Mouse (Mus musculus) gastrocnemius, postnatal 4 days (tissue): ENCODE results near the gene Emp2. TPM values are rescaled to one million over a fixed set of nuclear protein-coding genes. Genes with fewer than 3 reads are reported as not detected.
"Not testable (repeated sequence)": the region's sequence is repeated elsewhere in the genome, so short reads cannot be mapped to it uniquely, and the experiment has no call there.

Experiments
- DNase-seq, 2 experiments: peaks; one replicate each; pipeline ENCODE4 v3.0.0; 2021 to 2022; ENCODE audit warnings: low spot score in 2 of 2, mixed read lengths in 2 of 2
- total RNA-seq, 2 experiments: library from RNA; stranded (reverse); gene quantifications; 2 replicates each; pipeline ENCODE4 v1.2.3; 2021

Emp2 gene
- total RNA-seq, 2 experiments from 2014 or later = 23.4 to 29.0 TPM

- DNase-seq = no peak
Measured at GRCm38 (mm10) chr16:10319914-10320569, 6.3 kb upstream of the Emp2 start.

- no peak for DNase-seq
Measured at GRCm38 (mm10) chr16:10317197-10317544, 3.4 kb upstream of the Emp2 start.

- no peak for DNase-seq
Measured at GRCm38 (mm10) chr16:10316493-10317196, 2.9 kb upstream of the Emp2 start.

GRCm38 (mm10) chr16:10313226-10313625, 542 bp downstream of the Emp2 start:
- no peak for DNase-seq

- DNase-seq = no peak
Measured at GRCm38 (mm10) chr16:10311989-10312388, 1.8 kb downstream of the Emp2 start.

GRCm38 (mm10) chr16:10311086-10311485, 2.7 kb downstream of the Emp2 start:
- no peak for DNase-seq

- DNase-seq = no peak
Measured at GRCm38 (mm10) chr16:10310507-10310906, 3.3 kb downstream of the Emp2 start.

GRCm38 (mm10) chr16:10307351-10307750, 6.4 kb downstream of the Emp2 start:
- no peak for DNase-seq

- no peak for DNase-seq
Measured at GRCm38 (mm10) chr16:10306101-10306500, 7.7 kb downstream of the Emp2 start.

- DNase-seq = no peak
Measured at GRCm38 (mm10) chr16:10301337-10301736, 12.4 kb downstream of the Emp2 start.

GRCm38 (mm10) chr16:10300231-10301186, 13.3 kb downstream of the Emp2 start:
- no peak for DNase-seq

- DNase-seq = no peak
Measured at GRCm38 (mm10) chr16:10299637-10300036, 14.1 kb downstream of the Emp2 start.

- peak in 1 of 2 experiments; percentile 30 for DNase-seq
Measured at GRCm38 (mm10) chr16:10297696-10298644, 15.8 kb downstream of the Emp2 start.

- no peak for DNase-seq
Measured at GRCm38 (mm10) chr16:10288115-10288514, 25.7 kb downstream of the Emp2 start.

GRCm38 (mm10) chr16:10286513-10287268, 27.1 kb downstream of the Emp2 start:
- DNase-seq = no peak

- peak in 1 of 2 experiments; percentile 8 for DNase-seq
Measured at GRCm38 (mm10) chr16:10281890-10282289, 31.9 kb downstream of the Emp2 start.

GRCm38 (mm10) chr16:10280286-10280951, 33.3 kb downstream of the Emp2 start:
- peak; percentile 70 to 81 for DNase-seq

GRCm38 (mm10) chr16:10276778-10277177, 37.0 kb downstream of the Emp2 start:
- DNase-seq = not testable (repeated sequence)

- DNase-seq = peak in 1 of 2 experiments; percentile 9
Measured at GRCm38 (mm10) chr16:10274465-10274864, 39.3 kb downstream of the Emp2 start.
